Mouse (Mus musculus) heart, postnatal 36 days (tissue): Measurements from ENCODE around the gene Astl. TPM values are rescaled to one million over a fixed set of nuclear protein-coding genes. Genes with fewer than 3 reads are reported as not detected.
"Not testable (repeated sequence)": the region's sequence is repeated elsewhere in the genome, so short reads cannot be mapped to it uniquely, and the experiment has no call there.

Experiments used
- DNase-seq, 2 experiments: peaks; one replicate each; pipeline ENCODE4 v3.0.0; 2021 to 2022
- intact Hi-C: fragments of 180-260 bp; cut with DNase I; formaldehyde crosslinking; loops from one replicate; pipeline ENCODE4 v1.15.1; 2025
- total RNA-seq, 2 experiments: library from RNA; stranded (reverse); gene quantifications; 2 replicates each; pipeline ENCODE4 v1.2.3; 2021

Gene Astl
- total RNA-seq = not detected

- intact Hi-C loops = no loop called here
- DNase-seq = no peak
Observed at GRCm38 (mm10) chr2:127338416-127338815, at the start of gene Astl. Gene Astl (plus strand): TSS chr2:127338639.

GRCm38 (mm10) chr2:127292250-127292649 is 46.2 kb upstream of the Astl start:
- no peak for DNase-seq
- intact Hi-C loops = no loop called here

- intact Hi-C loops = no loop called here
- no peak for DNase-seq
Observed at GRCm38 (mm10) chr2:127297001-127297805, 41.2 kb upstream of the Astl start.

GRCm38 (mm10) chr2:127298056-127298455 is 40.4 kb upstream of the Astl start:
- intact Hi-C loops = no loop called here
- no peak for DNase-seq

GRCm38 (mm10) chr2:127300701-127301100 is 37.7 kb upstream of the Astl start:
- intact Hi-C loops = no loop called here
- no peak for DNase-seq

GRCm38 (mm10) chr2:127301883-127302282 is 36.6 kb upstream of the Astl start:
- intact Hi-C loops = no loop called here
- DNase-seq = no peak

- DNase-seq, intact Hi-C loops: not testable (repeated sequence)
Observed at GRCm38 (mm10) chr2:127304192-127304591, 34.2 kb upstream of the Astl start.

- no peak for DNase-seq
- intact Hi-C loops = no loop called here
Observed at GRCm38 (mm10) chr2:127304609-127305210, 33.7 kb upstream of the Astl start.

- intact Hi-C loops = no loop called here
- no peak for DNase-seq
Observed at GRCm38 (mm10) chr2:127306123-127306522, 32.3 kb upstream of the Astl start.

GRCm38 (mm10) chr2:127307179-127307578 is 31.3 kb upstream of the Astl start:
- intact Hi-C loops = no loop called here
- DNase-seq = no peak

- intact Hi-C loops = loop anchor here (2.0 kb wide), 1 partner anchor 32 kb away; no protein-coding TSS in a partner anchor
- DNase-seq = no peak
Observed at GRCm38 (mm10) chr2:127308660-127309059, 29.8 kb upstream of the Astl start.

- intact Hi-C loops = no loop called here
- no peak for DNase-seq
Observed at GRCm38 (mm10) chr2:127310246-127310645, 28.2 kb upstream of the Astl start.

GRCm38 (mm10) chr2:127310685-127311084 is 27.8 kb upstream of the Astl start:
- no peak for DNase-seq
- intact Hi-C loops = no loop called here

- intact Hi-C loops = no loop called here
- DNase-seq = no peak
Observed at GRCm38 (mm10) chr2:127311193-127311592, 27.2 kb upstream of the Astl start.

GRCm38 (mm10) chr2:127312801-127313200 is 25.6 kb upstream of the Astl start:
- no peak for DNase-seq
- intact Hi-C loops = no loop called here

GRCm38 (mm10) chr2:127313878-127314277 is 24.6 kb upstream of the Astl start:
- intact Hi-C loops = no loop called here
- no peak for DNase-seq

- intact Hi-C loops = no loop called here
- DNase-seq = no peak
Observed at GRCm38 (mm10) chr2:127314467-127315154, 23.8 kb upstream of the Astl start.

- DNase-seq = no peak
- intact Hi-C loops = no loop called here
Observed at GRCm38 (mm10) chr2:127315155-127315470, 23.3 kb upstream of the Astl start.

- DNase-seq = no peak
- intact Hi-C loops = no loop called here
Observed at GRCm38 (mm10) chr2:127316431-127316830, 22.0 kb upstream of the Astl start.

GRCm38 (mm10) chr2:127318136-127318535 is 20.3 kb upstream of the Astl start:
- DNase-seq = no peak
- intact Hi-C loops = no loop called here

- DNase-seq = no peak
- intact Hi-C loops = no loop called here
Observed at GRCm38 (mm10) chr2:127319071-127319470, 19.4 kb upstream of the Astl start.
